Mouse (Mus musculus) MEL (cell line): Measurements from ENCODE around the gene Slc29a3.

Experiments
- CTCF ChIP-seq, 3 experiments: IDR thresholded peaks in 2 of 3; conservative IDR thresholded peaks in 1 of 3; 2 replicates each; pipeline ENCODE4 v1.5.1; 2011 to 2012; ENCODE audit warnings: low read length in 3 of 3, low read depth in 2 of 3, mild to moderate bottlenecking in 2 of 3, improper control_type of control experiment in 1 of 3, inconsistent platforms in 1 of 3, mixed read lengths in 1 of 3, moderate library complexity in 1 of 3; ENCODE audit not compliant: control insufficient read depth in 1 of 3, insufficient read depth in 1 of 3, poor library complexity in 1 of 3, severe bottlenecking in 1 of 3
- EP300 ChIP-seq, 2 experiments: IDR thresholded peaks; 2 replicates each; pipeline ENCODE4 v1.6.1; 2011; ENCODE audit warnings: improper control_type of control experiment in 2 of 2, low read length in 2 of 2, low read depth in 1 of 2, mild to moderate bottlenecking in 1 of 2
- ETS1 ChIP-seq: IDR thresholded peaks from 2 replicates; pipeline ENCODE4 v1.6.1; 2012; ENCODE audit warnings: low read depth, mild to moderate bottlenecking, inconsistent platforms, low read length, improper control_type of control experiment, moderate library complexity
- GATA1 ChIP-seq: IDR thresholded peaks from 2 replicates; pipeline ENCODE4 v1.6.1; 2011; ENCODE audit warnings: low read depth, low read length, improper control_type of control experiment
- MAFK ChIP-seq: IDR thresholded peaks from 2 replicates; pipeline ENCODE4 v1.6.1; 2011; ENCODE audit warnings: low read depth, mild to moderate bottlenecking, low read length, improper control_type of control experiment, borderline replicate concordance
- MAX ChIP-seq: IDR thresholded peaks from 2 replicates; pipeline ENCODE4 v1.6.1; 2011; ENCODE audit warnings: low read length, improper control_type of control experiment
- MAZ ChIP-seq: IDR thresholded peaks from 2 replicates; pipeline ENCODE4 v1.6.1; 2012; ENCODE audit warnings: low read depth, mild to moderate bottlenecking, inconsistent platforms, low read length, improper control_type of control experiment
- MXI1 ChIP-seq: IDR thresholded peaks from 2 replicates; pipeline ENCODE4 v1.6.1; 2011; ENCODE audit warnings: mild to moderate bottlenecking, low read depth, low read length, improper control_type of control experiment
- NELFE ChIP-seq: IDR thresholded peaks from 2 replicates; pipeline ENCODE4 v1.6.1; 2011; ENCODE audit warnings: low read depth, low read length, improper control_type of control experiment
- POLR2A ChIP-seq, 2 experiments: IDR thresholded peaks; 2 replicates each; pipeline ENCODE4 v1.6.1; 2011 to 2012; ENCODE audit warnings: low read length in 2 of 2, mild to moderate bottlenecking in 2 of 2, control low read depth in 1 of 2, improper control_type of control experiment in 1 of 2, low read depth in 1 of 2, moderate library complexity in 1 of 2; ENCODE audit not compliant: control insufficient read depth in 1 of 2, insufficient read depth in 1 of 2, poor library complexity in 1 of 2
- TCF12 ChIP-seq: IDR thresholded peaks from 2 replicates; pipeline ENCODE4 v1.6.1; 2014; ENCODE audit warnings: low read depth, mild to moderate bottlenecking, inconsistent platforms, low read length, improper control_type of control experiment, moderate library complexity
- USF2 ChIP-seq, 2 experiments: IDR thresholded peaks; 2 replicates each; pipeline ENCODE4 v1.6.1; 2011 to 2012; ENCODE audit warnings: improper control_type of control experiment in 2 of 2, low read length in 2 of 2, borderline replicate concordance in 1 of 2, inconsistent platforms in 1 of 2, low read depth in 1 of 2, mild to moderate bottlenecking in 1 of 2; ENCODE audit not compliant: insufficient read depth in 1 of 2
- ZKSCAN1 ChIP-seq: IDR thresholded peaks from 2 replicates; pipeline ENCODE4 v1.6.1; 2012; ENCODE audit warnings: low read depth, mild to moderate bottlenecking, inconsistent platforms, low read length, improper control_type of control experiment, moderate library complexity

DNA sequence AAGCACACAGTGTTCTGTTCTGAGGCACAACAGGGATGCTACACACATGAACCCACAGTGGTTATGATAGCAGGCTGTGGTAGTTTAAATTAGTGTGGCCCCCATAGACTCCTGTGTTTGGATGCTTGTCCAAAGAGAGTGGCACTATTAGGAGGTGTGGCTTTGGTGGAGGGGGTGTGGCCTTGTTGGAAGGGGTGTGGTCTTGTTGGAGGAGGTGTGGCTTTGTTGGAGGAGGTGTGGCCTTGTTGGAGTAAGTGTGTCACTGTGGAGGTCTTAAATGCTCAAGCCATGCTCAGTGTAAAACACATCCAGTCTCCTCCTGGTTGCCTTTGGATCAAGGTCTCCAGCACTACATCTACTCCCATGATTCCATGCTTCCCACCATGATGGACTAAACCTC, 3.6 kb upstream of the Slc29a3 start:
- no peak for TF ChIP-seq EP300 (IDR thresholded peaks at IDR 0.05; ENCODE audit: low read depth in 1 of 2, low read length in 2 of 2)
- TF ChIP-seq TCF12: no peak
- TF ChIP-seq POLR2A (IDR thresholded peaks at IDR 0.05; ENCODE audit: control insufficient read depth in 1 of 2, insufficient read depth in 1 of 2, low read depth in 1 of 2, low read length in 2 of 2, poor library complexity in 1 of 2): no peak
- TF ChIP-seq ZKSCAN1: no peak
- no peak for TF ChIP-seq USF2 (IDR thresholded peaks at IDR 0.05; ENCODE audit: borderline replicate concordance in 1 of 2, insufficient read depth in 1 of 2, low read depth in 1 of 2, low read length in 2 of 2)
- no peak for TF ChIP-seq NELFE
- no peak for TF ChIP-seq MAX
- TF ChIP-seq MAZ: no peak
- TF ChIP-seq CTCF (IDR thresholded peaks at IDR 0.05 in 2 of 3, conservative IDR thresholded peaks at IDR 0.05 in 1 of 3; ENCODE audit: control insufficient read depth in 1 of 3, insufficient read depth in 1 of 3, low read depth in 2 of 3, low read length in 3 of 3, poor library complexity in 1 of 3, severe bottlenecking in 1 of 3): no peak
- no peak for TF ChIP-seq ETS1
- no peak for TF ChIP-seq MAFK
- TF ChIP-seq MXI1: no peak
- no peak for TF ChIP-seq GATA1
